Mouse (Mus musculus) frontal cortex, postnatal 14 days (tissue): ENCODE data around the gene Hyal1.
"Not testable (repeated sequence)": the region's sequence is repeated elsewhere in the genome, so short reads cannot be mapped to it uniquely, and the experiment has no call there.

ENCODE experiments used
- DNase-seq, 2 experiments: peaks; one replicate each; pipeline ENCODE4 v3.0.0; 2022; ENCODE audit warnings: low spot score in 2 of 2

Gene Hyal1

GRCm38 (mm10) chr9:107550491-107551116 lies 26.1 kb upstream of the Hyal1 start:
- DNase-seq, result no peak

GRCm38 (mm10) chr9:107551117-107551889 lies 25.4 kb upstream of the Hyal1 start, which contains the start of gene Rassf1:
Gene Rassf1 (plus strand): TSS chr9:107551555.
- no peak for DNase-seq

GRCm38 (mm10) chr9:107551890-107552355 lies 24.8 kb upstream of the Hyal1 start:
- DNase-seq, result no peak

GRCm38 (mm10) chr9:107552690-107553393 lies 23.9 kb upstream of the Hyal1 start:
- DNase-seq, result no peak

GRCm38 (mm10) chr9:107553541-107554318 lies 23.0 kb upstream of the Hyal1 start:
- DNase-seq, result peak in 1 of 2 experiments; percentile 32

GRCm38 (mm10) chr9:107554319-107554825 lies 22.4 kb upstream of the Hyal1 start:
- peak; percentile 92 to 93 for DNase-seq

GRCm38 (mm10) chr9:107555031-107555457 lies 21.7 kb upstream of the Hyal1 start:
- no peak for DNase-seq

GRCm38 (mm10) chr9:107555701-107556100 lies 21.0 kb upstream of the Hyal1 start:
- no peak for DNase-seq

- DNase-seq, result no peak
These were observed 20.4 kb upstream of the Hyal1 start for GRCm38 (mm10) chr9:107556346-107556745.

- DNase-seq, result peak; percentile 92 to 93
These were observed 13.6 kb upstream of the Hyal1 start, which contains the start of gene Tusc2 for GRCm38 (mm10) chr9:107563029-107563581. Gene Tusc2 (plus strand): TSS chr9:107563255.

- DNase-seq, result not testable (repeated sequence)
These were observed 11.2 kb upstream of the Hyal1 start for GRCm38 (mm10) chr9:107565556-107565955.

- DNase-seq, result peak in 1 of 2 experiments; percentile 68
These were observed 10.6 kb upstream of the Hyal1 start for GRCm38 (mm10) chr9:107566041-107566709.

- DNase-seq, result no peak
These were observed 9.9 kb upstream of the Hyal1 start for GRCm38 (mm10) chr9:107566855-107567254.

GRCm38 (mm10) chr9:107567702-107568319 lies 8.9 kb upstream of the Hyal1 start, which contains the start of gene Hyal2:
Gene Hyal2 (plus strand): TSS chr9:107567945.
- no peak for DNase-seq

GRCm38 (mm10) chr9:107568331-107569261 lies 8.1 kb upstream of the Hyal1 start:
- DNase-seq, result peak; percentile 69 to 73

- no peak for DNase-seq
These were observed 7.5 kb upstream of the Hyal1 start for GRCm38 (mm10) chr9:107569270-107569669.

GRCm38 (mm10) chr9:107570016-107570415 lies 6.7 kb upstream of the Hyal1 start:
- no peak for DNase-seq

GRCm38 (mm10) chr9:107570845-107571244 lies 5.9 kb upstream of the Hyal1 start:
- no peak for DNase-seq
